Mouse (Mus musculus) lung, postnatal 0 days (tissue): ENCODE measurements around the gene Epor.

Source experiments
- CTCF ChIP-seq: IDR thresholded peaks from 2 replicates; pipeline ENCODE4 v1.5.1; 2016; ENCODE audit warnings: antibody characterized with exemption, mild to moderate bottlenecking
- EP300 ChIP-seq: IDR thresholded peaks from 2 replicates; pipeline ENCODE4 v1.6.1; 2016; ENCODE audit warnings: antibody characterized with exemption, mild to moderate bottlenecking, control low read depth

GRCm38 (mm10) chr9:21929208-21929607 is 34.1 kb downstream of the Epor start:
- no peak for TF ChIP-seq CTCF
- no peak for TF ChIP-seq EP300
